Mouse (Mus musculus) embryonic fibroblast, embryonic 13.5 days (primary cell): ENCODE data around the gene Slc6a6.

Source experiments
- CTCF ChIP-seq: IDR thresholded peaks from 2 replicates; pipeline ENCODE4 v1.5.1; 2011; ENCODE audit warnings: mild to moderate bottlenecking, control low read depth, low read length, moderate library complexity, borderline replicate concordance; ENCODE audit not compliant: insufficient read depth
- POLR2A ChIP-seq: IDR thresholded peaks from 2 replicates; pipeline ENCODE4 v1.6.1; 2011; ENCODE audit warnings: low read depth, mild to moderate bottlenecking, control low read depth, low read length, moderate library complexity

DNA sequence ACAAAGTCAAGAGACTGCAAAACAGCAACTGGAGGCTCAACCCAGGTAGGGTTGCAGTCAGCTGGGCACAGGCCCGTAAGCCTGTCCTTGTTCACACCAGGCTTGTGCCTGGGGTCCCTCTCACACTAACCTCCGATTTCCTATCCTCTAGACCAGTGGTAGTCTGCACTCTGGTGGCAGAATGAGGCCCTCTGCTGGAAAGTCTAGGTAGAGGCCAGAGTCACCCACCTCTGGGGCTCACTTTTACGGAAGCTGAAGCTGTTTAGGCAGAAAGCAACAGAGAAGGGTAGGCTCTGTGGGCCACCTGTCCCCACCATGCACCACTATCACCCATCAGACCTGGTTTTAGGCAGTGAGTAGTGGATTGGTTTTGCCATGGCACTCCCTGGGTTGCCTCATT lies 67.1 kb downstream of the Slc6a6 start:
- TF ChIP-seq CTCF (no peak), POLR2A (no peak)
